Mouse (Mus musculus) layer of hippocampus, postnatal 14 days (tissue): ENCODE results near the gene Slc25a12. TPM values are rescaled to one million over a fixed set of nuclear protein-coding genes. Genes with fewer than 3 reads are reported as not detected.

Source experiments
- DNase-seq, 2 experiments: peaks; one replicate each; pipeline ENCODE4 v3.0.0; 2021 to 2022; ENCODE audit warnings: low spot score in 2 of 2, mixed read lengths in 1 of 2
- total RNA-seq, 2 experiments: library from RNA; stranded (reverse); gene quantifications; 2 replicates each; pipeline ENCODE4 v1.2.3; 2021

Slc25a12 gene
- total RNA-seq, 2 experiments from 2014 or later = 164 to 174 TPM

DNA sequence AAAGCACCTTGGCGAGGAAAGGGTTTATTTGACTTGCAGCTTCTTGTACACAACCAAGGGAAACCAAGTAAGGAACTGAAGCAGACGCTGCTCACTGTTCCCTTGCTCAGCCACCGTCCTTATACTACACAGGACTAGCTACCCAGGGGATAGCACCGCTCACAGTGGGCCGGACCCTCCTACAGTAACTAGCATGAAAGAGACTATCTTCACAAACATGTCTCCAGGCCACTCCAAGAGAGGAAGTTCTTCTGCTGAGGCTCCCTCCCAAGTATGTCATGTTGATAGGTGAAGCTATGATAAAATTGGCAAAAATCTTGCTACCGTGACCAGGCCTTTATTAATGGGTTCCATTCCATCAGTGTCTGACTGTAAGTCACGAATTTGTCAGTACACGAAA is 98.9 kb downstream of the Slc25a12 start:
- DNase-seq = no peak

DNA sequence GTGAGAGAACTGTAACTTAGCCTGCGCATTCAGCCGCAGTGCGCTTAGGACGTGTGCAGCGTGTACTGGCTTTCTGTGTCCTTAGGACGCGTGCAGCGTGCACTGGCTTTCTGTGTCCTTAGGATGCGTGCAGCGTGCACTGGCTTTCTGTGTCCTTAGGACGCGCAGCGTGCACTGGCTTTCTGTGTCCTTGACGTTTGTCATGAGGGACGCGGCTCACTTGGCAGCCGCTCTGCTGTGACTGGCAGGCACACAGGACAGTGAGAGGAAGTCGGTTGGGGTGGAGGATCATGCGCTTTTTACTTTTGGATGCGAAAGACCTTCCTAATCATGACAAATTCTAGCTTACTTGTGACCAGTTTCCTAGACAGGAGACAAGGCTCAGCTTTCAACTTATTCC is 103.0 kb downstream of the Slc25a12 start:
- DNase-seq = no peak

DNA sequence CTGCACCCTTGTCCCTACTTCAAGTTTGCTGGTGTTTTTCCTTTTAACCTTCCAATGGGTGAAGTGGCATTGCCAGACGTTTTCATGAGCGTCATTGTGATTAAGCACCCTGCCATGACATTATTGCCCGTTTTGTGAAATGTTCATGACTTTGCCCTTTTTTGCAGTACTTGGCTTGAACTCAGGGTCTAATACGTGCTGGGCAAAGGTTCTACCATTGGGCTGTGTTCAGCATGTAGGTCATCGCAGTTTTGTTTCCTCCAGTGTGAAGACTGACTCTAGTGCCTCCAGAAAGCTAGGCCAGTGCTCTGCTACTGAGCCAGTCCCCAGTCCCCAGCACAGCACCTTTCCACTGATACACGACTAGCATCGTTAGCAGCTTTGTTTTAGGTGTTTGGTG is 111.0 kb downstream of the Slc25a12 start:
- DNase-seq = no peak

DNA sequence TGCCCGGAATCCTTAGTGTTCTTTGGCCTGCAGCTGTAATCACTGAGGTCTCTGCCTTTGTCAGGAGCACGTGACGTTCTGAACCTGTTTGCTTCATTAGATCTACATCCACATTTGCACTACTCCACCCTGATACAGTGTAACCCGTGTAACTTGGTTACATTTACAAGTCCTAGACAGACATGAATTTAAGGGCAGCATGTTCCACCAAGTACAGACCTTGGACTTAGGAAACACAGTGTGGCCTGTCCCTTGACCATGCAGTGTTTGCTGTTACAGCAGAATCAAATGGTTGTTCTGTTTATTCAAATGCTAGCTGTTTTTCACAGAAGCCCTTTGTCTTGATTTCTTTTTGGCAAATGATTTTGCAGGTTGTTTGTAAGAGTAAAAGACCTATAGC is 112.7 kb downstream of the Slc25a12 start:
- DNase-seq = no peak

DNA sequence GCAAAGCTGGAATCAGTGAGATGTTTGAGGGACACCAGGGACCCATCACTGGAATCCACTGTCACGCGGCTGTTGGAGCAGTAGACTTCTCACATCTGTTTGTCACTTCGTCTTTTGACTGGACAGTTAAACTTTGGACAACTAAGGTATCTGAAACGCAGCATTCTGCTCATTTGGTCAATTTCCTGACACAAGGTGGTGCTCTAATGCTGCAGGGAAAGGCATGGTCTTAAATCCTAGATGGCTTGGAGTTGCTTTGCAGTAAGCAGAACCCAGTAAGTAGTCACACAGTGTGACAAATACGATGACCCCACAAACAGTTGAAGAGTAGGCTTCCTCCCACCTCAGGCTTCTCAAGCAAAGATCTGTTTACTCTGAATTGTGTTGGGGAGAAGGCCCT is 116.7 kb downstream of the Slc25a12 start:
- no peak for DNase-seq

DNA sequence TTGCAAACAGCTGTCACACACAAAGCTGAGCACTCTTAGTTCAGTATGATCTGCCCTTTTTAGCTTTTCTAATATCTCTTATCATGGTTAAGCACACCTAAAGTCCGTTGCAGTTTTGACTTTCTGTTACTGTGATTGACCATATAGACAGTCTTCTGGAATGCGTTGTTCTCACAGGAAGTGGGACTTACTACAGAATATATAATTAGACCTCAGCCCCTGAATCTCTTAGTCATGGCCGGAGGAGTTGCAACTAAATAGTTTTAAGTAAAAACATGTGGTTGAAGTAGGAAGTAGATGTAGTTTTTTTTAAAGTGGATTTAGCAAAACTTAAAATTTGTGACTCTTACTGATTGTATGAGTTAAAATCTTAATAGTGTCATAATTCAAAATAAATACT is 119.5 kb downstream of the Slc25a12 start:
- no peak for DNase-seq

DNA sequence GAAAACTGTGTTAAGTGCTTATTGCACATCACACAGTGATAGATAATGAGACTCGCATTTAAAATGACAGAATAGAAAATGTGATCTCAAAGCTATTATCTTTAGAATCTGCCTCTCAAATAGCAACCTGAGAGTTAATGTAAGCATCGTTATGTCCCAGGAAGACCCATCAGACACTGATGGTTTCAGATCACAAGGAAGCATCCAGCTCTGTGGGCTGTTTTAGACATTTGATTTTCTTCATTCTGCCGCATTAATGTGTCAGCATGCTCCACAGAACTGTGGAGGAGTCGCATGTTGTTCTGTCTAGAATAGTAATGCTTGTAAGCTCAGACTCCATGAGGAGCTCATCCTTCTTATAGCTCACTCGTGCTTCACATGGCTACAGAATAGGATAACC is 121.5 kb downstream of the Slc25a12 start:
- DNase-seq = no peak

DNA sequence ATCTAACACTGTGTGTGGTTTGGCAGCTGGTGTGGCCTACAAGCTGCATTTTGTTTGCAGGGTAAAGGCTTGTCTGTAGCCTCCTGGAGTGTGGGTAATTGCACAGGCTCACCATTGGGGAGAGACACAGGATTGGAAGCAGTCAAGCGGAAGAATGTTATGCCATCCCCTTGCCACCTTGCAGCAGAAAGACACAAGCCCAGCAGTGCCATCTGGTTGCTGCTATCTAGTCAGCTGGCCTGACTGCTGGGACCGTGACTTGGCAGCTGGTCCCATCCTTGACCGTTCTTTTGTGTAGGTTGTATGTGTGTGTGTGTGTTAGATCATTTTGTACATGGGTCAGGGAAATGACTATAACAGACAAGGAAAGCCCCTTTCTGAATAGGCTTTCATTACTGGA is 122.1 kb downstream of the Slc25a12 start:
- DNase-seq = peak; percentile 36 to 37

DNA sequence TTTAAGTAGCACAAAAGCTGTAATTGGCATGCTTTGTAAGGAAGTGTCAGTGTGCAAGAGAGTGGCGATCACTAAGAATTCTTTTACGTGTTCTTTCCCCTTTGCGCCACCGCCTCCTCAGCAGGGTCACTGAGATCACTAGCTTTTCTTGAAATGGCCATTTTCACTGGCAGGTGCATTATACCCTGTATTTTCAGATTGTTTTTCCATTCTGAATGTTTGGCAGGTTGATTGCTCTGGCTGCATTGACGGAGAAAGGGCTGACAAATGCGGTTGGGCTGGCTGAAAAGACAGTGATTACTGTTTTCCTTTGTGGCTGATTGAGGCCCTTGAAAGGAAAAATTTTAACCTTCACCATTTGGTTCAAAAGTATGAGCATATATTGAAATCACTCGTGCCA is 122.7 kb downstream of the Slc25a12 start:
- DNase-seq = no peak

DNA sequence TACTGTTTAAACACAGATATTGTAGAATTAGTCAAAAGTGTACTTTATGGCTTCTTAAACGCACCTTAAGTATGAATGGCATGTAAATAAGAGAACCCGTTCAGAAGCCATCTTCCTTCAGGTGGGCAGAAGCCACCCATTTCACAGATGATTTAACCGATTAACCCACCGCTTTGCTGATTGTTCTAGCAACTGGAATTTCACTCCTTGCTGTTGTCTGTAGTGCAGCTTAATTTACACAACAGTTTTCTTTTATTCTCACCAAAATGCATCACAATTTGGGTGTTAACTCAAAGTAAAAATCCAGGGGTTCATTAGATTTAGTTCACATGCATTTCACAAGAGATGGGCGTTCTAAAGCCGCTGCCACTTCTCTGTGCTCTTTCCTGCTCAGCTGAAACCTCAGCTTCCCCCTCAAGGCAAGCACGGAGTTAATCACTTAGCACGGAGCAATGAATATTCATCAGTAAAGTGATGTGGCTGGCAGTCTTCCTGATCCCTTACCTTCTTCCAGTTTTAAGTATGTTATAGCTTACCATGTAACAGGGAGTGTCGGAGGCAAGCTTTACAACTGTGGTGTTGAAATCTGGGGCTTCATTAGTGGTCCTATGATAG is 124.4 kb downstream of the Slc25a12 start:
- DNase-seq = no peak

DNA sequence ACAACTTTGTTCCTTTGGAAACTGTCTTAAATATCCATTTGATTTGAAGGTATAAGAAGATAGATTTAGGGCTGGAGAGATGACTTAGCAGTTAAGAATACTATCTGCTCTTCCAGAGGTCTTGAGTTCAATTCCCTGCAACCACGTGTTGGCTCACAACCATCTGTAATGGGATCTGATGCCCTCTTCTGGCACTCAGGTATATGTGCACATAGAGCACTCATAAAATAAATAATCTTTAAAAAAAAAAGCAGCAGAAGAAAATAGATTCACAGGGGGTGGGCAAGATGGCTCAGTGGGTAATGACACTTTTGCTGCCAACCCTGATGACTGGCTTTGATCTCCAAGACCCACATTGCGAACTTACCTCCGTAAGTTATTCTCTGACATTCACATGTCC is 125.4 kb downstream of the Slc25a12 start:
- no peak for DNase-seq

DNA sequence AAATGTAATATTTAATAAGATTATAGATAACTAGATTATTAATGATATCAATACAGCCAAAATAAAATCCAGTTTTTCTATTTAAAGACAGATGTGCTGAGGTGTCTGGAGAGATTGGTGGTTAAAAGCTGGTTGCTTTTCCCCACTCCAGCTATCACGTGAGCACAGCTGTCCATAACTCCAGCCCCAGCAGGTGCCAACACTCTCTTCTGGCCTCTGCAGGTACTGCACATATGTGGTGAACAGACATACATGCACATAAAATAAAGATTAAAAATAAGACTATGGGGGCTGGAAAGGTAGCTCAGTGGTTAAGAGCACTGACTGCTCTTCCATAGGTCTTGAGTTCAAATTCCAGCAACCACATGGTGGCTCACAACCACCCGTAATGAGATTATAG is 126.0 kb downstream of the Slc25a12 start:
- no peak for DNase-seq

DNA sequence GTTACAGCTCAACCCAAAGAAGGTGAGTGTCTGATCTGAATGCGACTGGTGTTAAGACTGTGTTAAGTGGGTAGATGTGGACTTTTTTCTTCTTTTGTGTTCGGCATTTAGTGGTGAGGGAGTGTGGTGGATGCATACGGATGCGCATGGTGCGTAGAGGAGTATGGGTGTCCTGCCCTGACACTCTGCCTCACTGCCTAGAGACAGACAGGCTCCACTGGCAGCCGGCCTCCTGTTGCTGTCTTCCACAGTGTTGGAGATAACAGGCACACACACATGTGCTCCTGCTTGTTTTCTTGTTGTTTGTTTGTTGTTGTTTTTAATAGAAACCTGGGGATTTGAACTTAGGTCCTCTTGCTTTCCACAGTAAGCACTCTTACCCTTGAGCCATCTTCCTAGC is 131.5 kb downstream of the Slc25a12 start:
- DNase-seq = no peak

DNA sequence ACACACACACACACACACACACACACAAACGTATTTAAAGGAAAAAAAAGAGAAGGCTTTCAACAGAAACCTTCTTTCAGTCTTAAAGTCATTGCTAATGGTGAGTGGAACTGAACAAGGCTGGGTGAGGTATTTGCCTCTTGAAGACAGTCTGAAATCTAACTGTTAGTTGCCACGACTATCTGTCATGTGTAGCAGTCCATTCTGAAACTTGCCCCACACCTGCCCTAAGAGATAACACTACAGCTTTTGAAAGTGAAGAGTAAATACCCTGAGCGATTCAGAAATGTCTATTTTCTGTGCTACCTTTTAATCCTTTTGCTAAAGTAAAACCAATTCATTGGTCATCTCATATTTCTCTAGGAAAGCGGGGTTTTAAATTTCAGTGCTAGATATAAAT is 132.1 kb downstream of the Slc25a12 start:
- DNase-seq = no peak

DNA sequence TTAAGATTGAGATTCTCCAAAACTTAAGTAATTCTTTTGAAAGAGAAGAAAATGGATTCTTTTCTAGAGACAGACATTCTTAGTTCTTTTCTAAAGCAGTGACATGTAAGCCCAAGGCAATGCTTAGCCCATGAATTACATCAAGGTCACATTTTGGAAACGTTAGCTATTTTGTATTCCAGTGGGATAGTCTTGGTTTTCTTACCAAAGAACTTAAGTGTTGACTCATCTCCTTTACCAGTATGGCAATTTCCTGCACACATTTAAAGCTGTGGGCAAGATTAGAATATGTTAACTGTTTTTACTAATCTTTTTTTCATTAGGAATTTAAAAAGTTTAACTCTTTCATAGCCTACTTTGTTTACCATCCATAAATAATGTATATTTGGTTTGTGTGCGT is 134.6 kb downstream of the Slc25a12 start:
- no peak for DNase-seq

DNA sequence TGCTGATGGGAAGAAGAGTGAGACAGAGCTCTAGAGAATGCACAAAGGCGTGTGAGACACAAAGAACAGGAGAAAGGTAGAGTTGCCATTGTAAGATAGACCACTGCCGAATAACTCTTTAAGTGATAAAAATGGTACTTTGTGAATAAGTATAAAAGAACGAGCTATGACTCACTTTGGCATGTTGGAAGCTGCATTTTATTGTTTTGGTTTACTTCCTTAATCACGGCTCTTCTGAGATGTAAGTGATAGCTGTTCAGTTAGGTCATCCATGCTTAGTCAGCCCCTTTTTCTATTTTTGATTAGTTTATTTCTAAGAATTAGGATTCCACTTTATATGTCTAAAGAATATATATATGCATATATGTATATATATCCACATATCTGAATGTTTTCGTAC is 135.6 kb downstream of the Slc25a12 start:
- DNase-seq = no peak

DNA sequence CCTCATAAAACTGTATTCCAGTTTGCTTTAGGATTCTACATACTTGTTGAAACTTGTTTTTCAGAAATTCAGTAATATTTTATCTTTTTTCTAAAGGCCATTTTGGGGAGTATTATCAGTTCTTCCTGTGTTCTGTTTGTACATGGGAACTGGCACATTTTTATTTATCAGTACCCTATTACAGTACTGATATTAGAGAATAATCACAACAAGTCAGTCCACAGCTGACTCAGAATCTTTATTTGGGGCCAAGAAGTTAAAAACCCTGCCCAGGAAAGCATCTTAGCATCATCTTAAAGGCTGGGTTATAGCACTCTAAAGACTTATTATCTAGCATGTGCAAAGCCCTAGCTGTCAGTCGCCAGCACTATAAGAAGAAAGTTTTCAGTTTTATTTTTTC is 137.9 kb downstream of the Slc25a12 start:
- no peak for DNase-seq

DNA sequence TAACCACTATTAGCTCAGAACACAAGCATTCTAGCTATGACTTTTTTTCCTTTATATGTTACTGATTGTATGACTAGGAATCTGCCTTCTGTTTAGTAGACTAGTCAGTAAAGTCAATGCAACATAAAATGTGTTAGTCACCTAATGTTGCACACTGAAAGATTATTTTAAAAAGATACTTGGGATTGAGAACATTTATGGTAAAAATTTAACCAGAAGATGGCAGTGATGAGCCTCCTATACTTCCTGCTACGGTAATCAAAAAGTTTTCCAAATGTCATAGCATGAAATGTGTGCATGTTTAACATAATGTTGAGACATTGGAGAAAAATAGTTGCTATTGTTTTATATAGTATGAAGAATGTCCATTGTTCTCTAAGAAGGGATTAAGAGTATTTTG is 140.2 kb downstream of the Slc25a12 start:
- DNase-seq = peak in 1 of 2 experiments; percentile 14

Other genes starting within 250 kb of the Slc25a12 start
- gene Cybrd1, start 249.8 kb downstream of the Slc25a12 start, total RNA-seq = 10 to 100 TPM in 1 of 2 experiments, 1 to 10 TPM in 1; 10.0 to 10.3 TPM
- gene Dync1i2, start 156.0 kb downstream of the Slc25a12 start, total RNA-seq = 100 to 1,000 TPM; 143 to 146 TPM
- 10 to 100 TPM; 15.6 to 15.7 TPM for gene Hat1, start 21.2 kb upstream of the Slc25a12 start, total RNA-seq
- gene Metap1d, start 85.5 kb upstream of the Slc25a12 start, total RNA-seq = 10 to 100 TPM; 23.3 to 25.0 TPM
- 10 to 100 TPM; 18.4 to 24.4 TPM for gene Dlx1, start 160.4 kb upstream of the Slc25a12 start, total RNA-seq
- 1 to 10 TPM; 6.2 to 7.5 TPM for gene Dlx2, start 179.0 kb upstream of the Slc25a12 start, total RNA-seq